Mouse (Mus musculus): ENCODE data around the gene Igsf9.

DNA sequence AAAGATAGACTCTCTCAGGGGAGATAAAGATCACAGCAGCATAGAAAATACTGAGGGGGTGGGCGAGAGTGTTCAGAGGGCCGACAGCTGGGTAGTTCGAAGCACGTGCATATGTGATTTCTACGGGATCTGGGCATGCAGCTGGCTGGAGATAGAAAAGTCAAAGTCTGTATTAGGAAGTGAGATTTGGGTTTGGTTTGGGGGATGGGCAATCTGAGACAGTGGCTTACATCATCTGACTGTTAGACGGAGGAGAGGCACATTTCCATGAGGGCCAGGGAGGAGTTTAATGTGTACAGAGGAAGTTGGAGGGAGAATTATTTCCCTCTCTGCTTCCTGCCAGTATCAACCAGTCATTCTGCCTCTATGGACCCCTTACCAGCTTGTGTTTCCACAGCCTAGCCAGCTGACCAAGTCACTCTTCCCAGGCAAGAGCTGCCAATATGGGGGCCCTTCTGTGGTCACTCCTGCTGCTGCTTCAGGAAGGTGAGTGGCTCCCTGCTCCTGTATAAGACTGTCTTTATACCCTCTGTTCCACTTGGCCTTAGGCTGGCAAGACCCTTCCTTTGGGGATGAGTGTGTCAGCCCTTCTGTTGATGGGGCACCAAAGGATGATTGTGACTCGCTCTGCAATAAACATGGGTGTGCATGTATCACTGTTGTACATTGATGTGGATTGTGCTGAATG lies 6.4 kb upstream of the Igsf9 start, which contains the start of gene Slamf9:
- TF ChIP-seq CTCF (IDR thresholded peaks at IDR 0.05; ENCODE audit: low read depth) (no peak), EP300 (IDR thresholded peaks at IDR 0.05; ENCODE audit: low read depth) (no peak)
